Mouse (Mus musculus) heart, adult 9 months (tissue): ENCODE results near the gene Fibp.
A peak's percentile ranks its signal among the peaks of the same experiment; 100 is the strongest.

Experiments used
- DNase-seq, 2 experiments: peaks; one replicate each; pipeline ENCODE4 v3.0.0; 2022; ENCODE audit warnings: low spot score in 2 of 2

Gene Fibp

GRCm38 (mm10) chr19:5460465-5460911, at the start of gene Fibp:
Gene Fibp, plus strand, starts transcription at chr19:5460615.
- DNase-seq, result peak; percentile 87 to 88

DNA sequence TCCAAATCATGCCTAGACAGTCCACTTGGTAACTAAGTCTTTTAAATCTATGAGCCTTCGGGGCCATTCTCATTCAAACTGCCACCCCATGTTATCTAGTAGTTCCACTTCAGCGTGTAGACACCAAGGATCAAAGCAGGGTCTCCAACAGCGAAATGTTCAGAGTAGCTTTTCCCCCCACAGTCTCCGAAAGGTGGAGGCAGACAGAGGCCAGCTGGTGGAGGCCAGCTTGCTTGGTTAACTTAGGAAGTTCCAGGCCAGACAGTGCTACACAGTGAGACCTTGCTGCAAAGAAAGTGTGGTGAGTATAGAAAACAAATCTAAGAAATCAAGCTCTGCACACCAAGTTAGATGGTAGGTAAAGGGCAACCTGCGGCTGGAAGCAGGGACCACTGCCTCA, 49.8 kb upstream of the Fibp start:
- DNase-seq, result no peak

- peak; percentile 51 to 64 for DNase-seq
Observed at GRCm38 (mm10) chr19:5411961-5412360, 48.5 kb upstream of the Fibp start.

- DNase-seq, result no peak
Observed at GRCm38 (mm10) chr19:5413840-5414239, 46.6 kb upstream of the Fibp start.

DNA sequence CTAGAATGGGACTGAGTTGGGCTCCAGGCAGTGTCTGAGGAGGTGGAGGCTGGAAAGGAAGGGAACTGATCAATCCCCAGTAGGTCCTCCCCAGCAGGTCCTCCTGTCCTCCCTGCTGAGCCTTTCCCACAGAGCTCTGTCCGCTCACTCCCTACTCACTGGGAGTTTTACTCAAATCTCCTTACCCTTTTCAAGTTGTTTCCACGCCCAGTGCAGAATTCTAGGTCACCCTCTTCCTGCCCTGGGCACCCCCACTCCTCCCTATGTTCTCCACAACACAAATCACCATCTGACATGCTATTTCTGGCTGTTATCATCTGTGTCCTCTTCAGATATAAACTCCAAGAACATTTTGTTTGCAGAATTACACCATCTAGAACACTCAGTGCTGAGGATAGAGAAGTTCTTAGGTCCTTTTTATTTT, 45.9 kb upstream of the Fibp start:
- DNase-seq, result peak; percentile 77 to 83

DNA sequence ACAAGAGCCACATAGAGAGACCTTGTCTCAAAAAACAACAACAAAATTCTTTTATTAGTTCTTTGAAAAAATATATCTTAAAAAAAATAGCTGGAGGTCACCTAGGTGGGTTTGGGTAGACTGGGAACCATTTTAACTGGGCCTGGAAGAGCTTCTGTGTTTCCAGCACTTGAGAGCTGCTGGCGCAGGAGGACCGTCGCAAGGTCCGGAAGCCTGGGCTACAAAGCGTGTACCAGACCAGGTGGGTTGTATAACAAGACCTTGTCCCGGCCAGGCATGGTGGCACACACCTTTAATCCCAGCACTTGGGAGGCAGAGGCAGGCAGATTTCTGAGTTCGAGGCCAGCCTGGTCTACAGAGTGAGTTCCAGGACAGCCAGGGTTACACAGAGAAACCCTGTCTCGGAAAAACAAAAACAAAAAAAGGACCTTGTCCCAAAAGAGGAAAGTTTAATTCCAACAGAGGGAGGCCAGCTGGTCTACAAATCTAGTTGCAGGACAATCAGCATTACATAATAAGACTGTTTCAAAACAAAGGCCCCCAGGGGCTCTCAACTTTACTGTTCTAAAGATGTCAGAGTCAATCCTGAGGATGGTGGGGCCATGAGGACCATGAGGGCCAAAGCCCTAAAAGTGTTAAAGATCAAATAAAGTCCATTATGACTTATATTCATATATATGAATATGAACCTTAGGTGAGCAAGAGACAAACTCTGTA, 41.5 kb upstream of the Fibp start:
- DNase-seq, result peak; percentile 50 to 53

DNA sequence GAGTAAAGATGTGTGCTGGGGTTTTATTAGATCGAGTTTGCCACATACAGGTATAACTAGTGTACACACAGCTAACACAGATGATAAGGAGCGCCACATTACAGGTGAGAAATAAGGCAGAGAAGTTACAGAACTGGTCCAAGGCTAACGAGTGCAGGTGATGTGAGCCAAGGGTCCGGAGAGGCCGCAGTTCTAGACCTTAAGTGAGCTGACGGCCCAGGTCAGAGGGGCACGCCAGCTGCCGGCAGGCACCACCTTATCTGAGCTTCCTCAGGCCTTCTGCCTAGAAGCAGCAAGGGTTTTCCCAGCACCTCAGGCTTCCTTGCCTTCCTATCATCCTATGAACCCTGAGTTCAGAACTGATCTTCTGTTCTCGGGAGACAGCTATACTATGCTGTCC, 40.8 kb upstream of the Fibp start:
- DNase-seq, result no peak

GRCm38 (mm10) chr19:5420579-5420978, 39.8 kb upstream of the Fibp start:
- no peak for DNase-seq

DNA sequence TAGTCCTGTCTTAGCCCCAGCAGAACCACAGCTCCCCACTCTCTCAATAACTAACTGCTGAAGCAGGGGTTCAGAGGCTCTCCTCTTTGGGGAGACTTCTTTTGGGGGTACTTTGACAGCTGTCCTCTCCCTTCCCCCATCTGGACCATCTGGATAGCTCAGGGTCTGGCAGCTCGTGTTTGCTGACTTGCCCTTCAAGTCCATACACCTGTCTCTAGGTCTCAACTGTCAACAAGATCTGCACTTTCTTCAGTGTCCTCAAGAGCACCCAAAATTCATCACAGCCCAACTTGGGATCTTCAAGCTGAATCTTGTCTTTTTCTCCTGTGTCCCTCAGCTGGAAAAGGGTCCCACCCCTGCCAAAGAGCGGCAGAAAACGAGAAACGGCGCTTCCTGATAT, 38.6 kb upstream of the Fibp start:
- no peak for DNase-seq

DNA sequence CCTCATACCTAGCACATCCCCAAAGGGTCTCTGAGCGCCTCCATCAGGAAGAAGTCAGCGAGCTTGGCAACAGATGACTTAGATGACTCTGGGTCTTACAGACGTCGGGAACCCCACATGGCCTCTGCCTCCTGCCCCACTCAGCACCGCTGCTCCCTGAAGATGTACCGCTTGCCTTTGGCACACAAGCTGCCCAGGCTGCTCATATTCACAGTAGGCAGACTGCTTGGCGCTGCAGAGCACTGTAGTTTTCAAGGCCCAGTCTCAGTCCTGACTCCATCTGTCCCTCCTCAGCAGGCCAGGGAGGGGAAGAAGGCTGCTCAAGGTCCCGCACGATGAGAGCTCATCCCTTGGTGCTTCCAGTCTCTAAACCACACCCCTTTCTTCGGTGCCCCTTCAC, 38.1 kb upstream of the Fibp start:
- DNase-seq, result no peak

- no peak for DNase-seq
Observed at GRCm38 (mm10) chr19:5422895-5423443, 37.4 kb upstream of the Fibp start.

DNA sequence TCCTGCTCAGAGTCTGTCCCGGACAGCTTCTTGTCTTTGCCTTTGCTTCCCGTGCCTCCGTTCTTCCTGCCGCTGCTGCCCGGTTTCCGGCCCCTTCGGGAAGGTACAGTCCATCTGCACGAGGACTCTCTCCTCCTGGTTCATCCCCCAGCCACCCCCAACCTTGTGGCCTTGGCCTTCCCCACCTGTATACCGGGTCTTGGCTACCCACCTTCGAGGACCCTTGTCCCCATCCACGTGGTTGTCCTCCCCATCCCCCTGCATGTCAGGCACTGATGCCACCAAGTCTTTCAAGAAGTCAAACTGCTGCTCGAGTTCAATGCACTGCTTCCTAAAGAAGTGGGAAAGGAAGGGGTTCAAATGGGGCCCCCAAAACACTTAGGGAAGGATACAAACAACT, 36.9 kb upstream of the Fibp start:
- no peak for DNase-seq

DNA sequence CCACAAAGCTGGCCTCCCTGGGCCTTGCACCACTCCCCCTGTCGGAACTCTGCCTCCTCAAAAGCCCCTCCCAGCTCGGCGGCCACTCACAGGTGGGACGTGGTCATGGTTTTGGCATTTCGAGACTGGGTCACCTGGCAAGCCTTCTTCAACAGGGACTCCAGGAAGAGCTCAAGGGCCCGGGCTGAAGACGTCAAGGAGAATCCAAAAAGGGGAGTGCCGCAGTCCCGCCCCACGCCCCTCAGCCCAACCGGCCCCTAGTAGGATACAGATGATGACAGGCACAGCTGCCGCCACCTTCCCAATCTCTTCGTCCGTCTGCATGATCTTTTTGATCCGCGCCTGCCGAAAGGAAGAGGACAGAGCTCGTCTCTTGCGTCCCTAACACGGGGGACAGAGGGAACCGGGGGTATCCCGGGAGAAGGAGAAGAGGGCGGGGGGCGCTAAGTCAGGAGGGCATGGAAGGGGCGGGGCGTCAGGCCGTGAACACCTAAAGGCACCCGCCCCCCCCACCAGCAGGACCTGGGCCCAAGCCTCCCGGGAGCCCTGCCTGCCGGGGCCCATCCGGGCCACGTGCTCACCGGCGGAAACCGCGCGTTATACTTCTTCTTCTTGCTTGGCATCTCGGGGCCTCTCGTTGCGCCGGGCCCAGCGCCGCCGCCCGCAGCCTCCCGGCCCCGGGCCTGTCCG, 36.2 kb upstream of the Fibp start:
- DNase-seq, result peak in 1 of 2 experiments; percentile 60

- DNase-seq, result peak; percentile 88 to 92
Observed at GRCm38 (mm10) chr19:5424782-5425741, 35.4 kb upstream of the Fibp start, which contains the start of the genes Drap1 and AI837181. Gene Drap1, minus strand, starts transcription at chr19:5424979. Gene AI837181, plus strand, starts transcription at chr19:5425144.

- no peak for DNase-seq
Observed at GRCm38 (mm10) chr19:5425906-5426565, 34.4 kb upstream of the Fibp start.

- DNase-seq, result no peak
Observed at GRCm38 (mm10) chr19:5426640-5427290, 33.6 kb upstream of the Fibp start.

DNA sequence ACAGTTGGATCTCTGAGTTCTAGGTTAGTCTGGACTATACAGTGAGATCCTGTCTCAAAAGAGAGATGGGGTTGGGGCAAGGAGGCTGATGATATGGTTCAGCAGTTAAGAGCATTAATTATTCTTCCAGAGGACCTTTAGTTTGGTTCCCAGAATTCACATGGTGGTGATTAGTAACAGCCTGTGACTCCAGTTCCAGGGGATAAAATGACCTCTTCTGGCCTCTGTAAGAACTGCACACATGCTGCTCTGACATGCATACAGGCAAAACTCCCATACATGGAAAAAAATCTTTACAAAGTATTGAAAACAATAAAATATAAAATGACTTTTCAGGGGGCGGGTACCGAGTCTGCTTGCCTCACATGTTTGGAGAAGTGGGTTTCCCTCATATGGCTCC, 32.3 kb upstream of the Fibp start:
- no peak for DNase-seq

DNA sequence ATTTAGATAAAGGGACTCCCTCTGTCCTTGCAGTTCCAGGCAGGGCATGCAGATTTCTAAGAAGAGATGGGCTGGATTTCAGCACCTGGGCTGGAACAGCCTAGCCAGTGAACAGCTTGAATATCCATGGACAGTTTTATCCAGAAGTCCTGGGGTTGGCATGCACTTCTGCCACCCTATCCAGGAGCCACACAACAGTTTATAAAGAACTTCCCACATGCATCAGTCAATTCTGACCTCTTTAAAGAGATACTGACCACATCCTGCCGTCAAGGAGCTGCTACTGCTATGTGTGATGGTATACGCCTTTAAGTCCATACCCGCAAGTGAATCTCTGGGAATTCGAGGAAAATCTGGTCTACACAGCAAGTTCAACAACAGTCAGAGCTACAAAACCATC, 31.2 kb upstream of the Fibp start:
- no peak for DNase-seq

DNA sequence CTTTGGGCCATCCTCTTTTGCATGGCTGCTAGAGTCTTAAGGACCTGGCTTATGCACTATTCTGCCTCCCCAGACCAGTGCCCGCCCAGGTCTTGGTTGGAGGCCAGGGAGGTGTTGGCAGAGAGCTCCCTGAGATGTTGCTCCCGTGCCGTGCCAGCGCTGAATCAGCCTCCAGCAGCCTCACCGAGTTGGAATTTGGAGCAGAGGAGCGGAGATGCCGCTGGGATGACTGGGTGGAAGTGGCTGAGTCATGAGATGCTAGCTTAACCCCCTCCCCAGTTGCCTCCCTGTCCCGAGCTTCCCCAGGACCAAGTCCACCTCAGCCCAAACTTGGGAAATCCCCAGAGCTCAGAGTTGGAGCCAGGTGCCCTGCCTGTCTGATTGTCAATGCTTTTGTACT, 30.6 kb upstream of the Fibp start:
- peak in 1 of 2 experiments; percentile 39 for DNase-seq

- no peak for DNase-seq
Observed at GRCm38 (mm10) chr19:5430408-5430807, 30.0 kb upstream of the Fibp start.
